Mouse (Mus musculus): ENCODE measurements around the gene Grk6. TPM values are rescaled to one million over a fixed set of nuclear protein-coding genes. Genes with fewer than 3 reads are reported as not detected.

Grk6 gene
- polyA plus RNA-seq, 1 experiment, result 109 TPM

DNA sequence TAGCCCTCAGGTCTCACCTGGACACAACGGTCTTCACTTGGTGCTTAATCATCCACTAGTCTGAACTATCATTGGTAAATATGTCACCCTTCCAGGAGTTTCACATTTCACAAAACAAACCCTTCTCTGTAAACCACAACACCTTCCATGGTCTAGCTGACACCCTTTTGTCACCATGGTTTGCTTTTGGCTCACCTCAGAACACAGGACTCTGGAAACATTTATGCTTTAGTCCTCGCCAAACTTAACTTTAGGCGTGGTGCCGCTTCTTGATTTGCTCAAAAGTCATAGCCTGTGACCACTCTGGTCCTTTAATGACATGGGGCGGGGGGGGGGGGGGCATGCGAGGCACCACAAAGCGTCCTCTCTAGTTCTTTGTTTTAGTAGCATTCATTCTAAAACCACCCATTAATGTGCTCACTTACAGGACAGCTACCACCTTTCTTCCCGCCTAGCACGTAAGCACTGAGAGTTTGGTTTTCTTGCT, 1.0 kb upstream of the Grk6 start:
- H3K4me3 ChIP-seq (replicated peaks; ENCODE audit: control insufficient read depth, low read depth, low read length), result peak overlapping the region; percentile 10
- TF ChIP-seq CTCF (IDR thresholded peaks at IDR 0.05; ENCODE audit: control insufficient read depth, insufficient read depth, low read length) (no peak), POLR2A (IDR thresholded peaks at IDR 0.05; ENCODE audit: borderline replicate concordance, control insufficient read depth, low read depth, low read length) (no peak)
- WGBS, result 19% methylated on average over 9 of the region's 9 CpGs
- peak overlapping the region; percentile 99; the same call in 1 of the 2 replicates for H3K27ac ChIP-seq (ENCODE audit: control insufficient read depth, insufficient read depth, low read depth, low read length, poor library complexity)
- H3K4me1 ChIP-seq (ENCODE audit: control insufficient read depth, insufficient read depth, low read length), result peaks cover 6% of the 10 kb centered on the region; the same call in 1 of the 2 replicates

- under 1% methylated on average over 33 of the region's 33 CpGs for WGBS
- TF ChIP-seq CTCF (IDR thresholded peaks at IDR 0.05; ENCODE audit: control insufficient read depth, insufficient read depth, low read length) (no peak), POLR2A (IDR thresholded peaks at IDR 0.05; ENCODE audit: borderline replicate concordance, control insufficient read depth, low read depth, low read length) (peak; percentile 73)
- peaks cover 9% of the 10 kb centered on the region; the same call in 1 of the 2 replicates for H3K4me1 ChIP-seq (ENCODE audit: control insufficient read depth, insufficient read depth, low read length)
- H3K27ac ChIP-seq (ENCODE audit: control insufficient read depth, insufficient read depth, low read depth, low read length, poor library complexity), result peak overlapping the region; percentile 99
- peak overlapping the region; percentile 77 for H3K4me3 ChIP-seq (replicated peaks; ENCODE audit: control insufficient read depth, low read depth, low read length)
Observed at GRCm38 (mm10) chr13:55444286-55444936, 461 bp upstream of the Grk6 start.

GRCm38 (mm10) chr13:55445361-55446091, 654 bp downstream of the Grk6 start:
- TF ChIP-seq CTCF (IDR thresholded peaks at IDR 0.05; ENCODE audit: control insufficient read depth, insufficient read depth, low read length) (no peak), POLR2A (IDR thresholded peaks at IDR 0.05; ENCODE audit: borderline replicate concordance, control insufficient read depth, low read depth, low read length) (peak; percentile 57; the same call in 1 of the 2 replicates)
- 4% methylated on average over 65 of the region's 66 CpGs for WGBS
- Histone ChIP-seq H3K4me3 (replicated peaks; ENCODE audit: control insufficient read depth, low read depth, low read length) (peak overlapping the region; percentile 90), H3K4me1 (ENCODE audit: control insufficient read depth, insufficient read depth, low read length) (peaks cover 13% of the 10 kb centered on the region; the same call in 1 of the 2 replicates), H3K27ac (ENCODE audit: control insufficient read depth, insufficient read depth, low read depth, low read length, poor library complexity) (peak overlapping the region; percentile 99)

- peak overlapping the region; percentile 99 for H3K27ac ChIP-seq (ENCODE audit: control insufficient read depth, insufficient read depth, low read depth, low read length, poor library complexity)
- no peak for TF ChIP-seq POLR2A (IDR thresholded peaks at IDR 0.05; ENCODE audit: borderline replicate concordance, control insufficient read depth, low read depth, low read length)
- TF ChIP-seq CTCF (IDR thresholded peaks at IDR 0.05; ENCODE audit: control insufficient read depth, insufficient read depth, low read length), result no peak
- WGBS, result 41% methylated on average over 6 of the region's 6 CpGs
- H3K4me3 ChIP-seq (replicated peaks; ENCODE audit: control insufficient read depth, low read depth, low read length), result peak overlapping the region; percentile 90
- peaks cover 16% of the 10 kb centered on the region; the same call in 1 of the 2 replicates for H3K4me1 ChIP-seq (ENCODE audit: control insufficient read depth, insufficient read depth, low read length)
Observed at GRCm38 (mm10) chr13:55446483-55447105, 1.7 kb downstream of the Grk6 start.

- H3K4me3 ChIP-seq (replicated peaks; ENCODE audit: control insufficient read depth, low read depth, low read length), result peak overlapping the region; percentile 56
- peak overlapping the region; percentile 99 for H3K27ac ChIP-seq (ENCODE audit: control insufficient read depth, insufficient read depth, low read depth, low read length, poor library complexity)
- 4% methylated on average over 3 of the region's 3 CpGs for WGBS
- TF ChIP-seq CTCF (IDR thresholded peaks at IDR 0.05; ENCODE audit: control insufficient read depth, insufficient read depth, low read length), result no peak
- TF ChIP-seq POLR2A (IDR thresholded peaks at IDR 0.05; ENCODE audit: borderline replicate concordance, control insufficient read depth, low read depth, low read length), result 0 out of 2 replicates have a peak, but pooled peaks have one; percentile 22
- peaks cover 16% of the 10 kb centered on the region; the same call in 1 of the 2 replicates for H3K4me1 ChIP-seq (ENCODE audit: control insufficient read depth, insufficient read depth, low read length)
Observed at GRCm38 (mm10) chr13:55447543-55447943, 2.7 kb downstream of the Grk6 start.

GRCm38 (mm10) chr13:55448131-55448530, 3.3 kb downstream of the Grk6 start:
- WGBS, result 59% methylated on average over 5 of the region's 5 CpGs
- TF ChIP-seq CTCF (IDR thresholded peaks at IDR 0.05; ENCODE audit: control insufficient read depth, insufficient read depth, low read length) (no peak), POLR2A (IDR thresholded peaks at IDR 0.05; ENCODE audit: borderline replicate concordance, control insufficient read depth, low read depth, low read length) (no peak)
- peaks cover 16% of the 10 kb centered on the region; the same call in 1 of the 2 replicates for H3K4me1 ChIP-seq (ENCODE audit: control insufficient read depth, insufficient read depth, low read length)
- H3K4me3 ChIP-seq (replicated peaks; ENCODE audit: control insufficient read depth, low read depth, low read length), result peak overlapping the region; percentile 16
- peak overlapping the region; percentile 65 for H3K27ac ChIP-seq (ENCODE audit: control insufficient read depth, insufficient read depth, low read depth, low read length, poor library complexity)

DNA sequence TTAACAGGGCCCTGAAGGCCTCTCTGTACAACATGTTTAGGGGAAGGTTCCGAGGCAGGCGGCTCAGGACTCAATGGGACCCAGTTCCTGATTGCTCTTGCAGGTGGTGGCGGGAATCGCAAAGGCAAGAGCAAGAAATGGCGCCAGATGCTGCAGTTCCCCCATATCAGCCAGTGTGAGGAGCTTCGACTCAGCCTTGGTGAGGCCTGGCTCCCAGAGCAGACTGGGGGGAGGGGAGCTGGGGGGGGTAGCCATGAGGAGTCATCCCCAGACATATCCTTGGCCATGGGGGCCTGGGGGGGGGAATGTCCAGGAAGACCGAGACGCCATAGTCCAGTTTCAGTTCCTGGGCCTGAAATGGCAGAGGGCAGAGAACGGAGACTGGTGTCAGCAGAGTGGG, 4.3 kb downstream of the Grk6 start:
- peak overlapping the region; percentile 79 for H3K27ac ChIP-seq (ENCODE audit: control insufficient read depth, insufficient read depth, low read depth, low read length, poor library complexity)
- WGBS, result 42% methylated on average over 9 of the region's 9 CpGs
- TF ChIP-seq POLR2A (IDR thresholded peaks at IDR 0.05; ENCODE audit: borderline replicate concordance, control insufficient read depth, low read depth, low read length), result no peak
- no peak for TF ChIP-seq CTCF (IDR thresholded peaks at IDR 0.05; ENCODE audit: control insufficient read depth, insufficient read depth, low read length)

More for the DNA sequence above, 4.3 kb downstream of the Grk6 start:
- peaks cover 14% of the 10 kb centered on the region; the same call in 1 of the 2 replicates for H3K4me1 ChIP-seq (ENCODE audit: control insufficient read depth, insufficient read depth, low read length)
- H3K4me3 ChIP-seq (replicated peaks; ENCODE audit: control insufficient read depth, low read depth, low read length), result peak overlapping the region; percentile 33

All from bone marrow, adult 2 months (tissue).